Mouse (Mus musculus) lung, adult 2 months (tissue): Measurements from ENCODE around the gene Myh9.
"Not testable (repeated sequence)": the region's sequence is repeated elsewhere in the genome, so short reads cannot be mapped to it uniquely, and the experiment has no call there.

Source experiments
- CTCF ChIP-seq: fragments of 200-500 bp; IDR thresholded peaks from 2 replicates; pipeline ENCODE4 v1.5.1; 2011; ENCODE audit warnings: mild to moderate bottlenecking, low read length, control low read depth; ENCODE audit not compliant: insufficient read depth
- POLR2A ChIP-seq: fragments of 200-500 bp; IDR thresholded peaks from 2 replicates; pipeline ENCODE4 v1.6.1; 2011; ENCODE audit warnings: low read depth, mild to moderate bottlenecking, control low read depth, low read length, borderline replicate concordance; ENCODE audit errors: extremely low read depth

DNA sequence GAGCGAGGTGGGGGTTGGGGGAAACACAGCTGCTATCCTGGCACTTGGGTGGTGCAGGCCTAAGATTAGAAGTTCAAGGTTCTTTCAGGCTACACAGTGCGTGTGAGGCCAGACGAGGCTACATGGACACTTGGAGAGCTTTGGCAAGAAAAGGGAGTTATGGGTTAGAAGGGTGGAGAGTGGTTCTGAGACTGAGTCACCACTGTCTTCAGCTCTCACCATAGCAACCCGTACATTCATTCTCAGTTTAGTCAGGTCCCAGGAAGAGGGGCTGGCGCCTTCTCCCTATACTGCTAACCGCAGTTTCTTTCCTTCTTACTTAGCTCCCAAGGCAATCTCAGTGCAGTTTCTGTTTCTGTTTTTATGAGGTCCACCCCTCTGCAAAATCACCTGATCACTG is 100.4 kb downstream of the Myh9 start:
- TF ChIP-seq POLR2A, CTCF: not testable (repeated sequence)
